Mouse (Mus musculus) heart, embryonic 15.5 days (tissue): ENCODE results near the gene 1700029H14Rik. TPM values are rescaled to one million over a fixed set of nuclear protein-coding genes. Genes with fewer than 3 reads are reported as not detected.

Source experiments
- ATAC-seq: fragments of 200-750 bp; cut with Nextera tagmentation; replicated peaks from 2 replicates; pipeline ENCODE4 v1.8.0; 2017; ENCODE audit warnings: low read depth, moderate TSS enrichment; ENCODE audit not compliant: insufficient number of reproducible peaks, insufficient read depth, low FRiP score
- H3K27ac ChIP-seq: fragments of 300-500 bp; sonication (generic); 2 replicates; pipeline ENCODE4 v1.5.1; 2015; ENCODE audit warnings: mild to moderate bottlenecking, inconsistent platforms
- H3K27me3 ChIP-seq: fragments of 300-500 bp; sonication (generic); 2 replicates; pipeline ENCODE4 v1.6.1; 2015; ENCODE audit warnings: inconsistent platforms
- H3K36me3 ChIP-seq: fragments of 300-500 bp; sonication (generic); 2 replicates; pipeline ENCODE4 v1.6.1; 2015; ENCODE audit warnings: mild to moderate bottlenecking, inconsistent platforms
- H3K4me1 ChIP-seq: fragments of 300-500 bp; sonication (generic); replicated peaks from 2 replicates; pipeline ENCODE4 v1.6.1; 2015; ENCODE audit warnings: inconsistent platforms
- H3K4me2 ChIP-seq: fragments of 300-500 bp; sonication (generic); 2 replicates; pipeline ENCODE4 v1.6.1; 2015; ENCODE audit warnings: inconsistent platforms, mild to moderate bottlenecking, moderate library complexity
- H3K4me3 ChIP-seq: fragments of 300-500 bp; sonication (generic); 2 replicates; pipeline ENCODE4 v1.5.1; 2015; ENCODE audit warnings: mild to moderate bottlenecking, inconsistent platforms
- H3K9ac ChIP-seq: fragments of 300-500 bp; sonication (generic); 2 replicates; pipeline ENCODE4 v1.6.1; 2015; ENCODE audit warnings: mild to moderate bottlenecking, inconsistent platforms
- H3K9me3 ChIP-seq: fragments of 300-500 bp; sonication (generic); replicated peaks from 2 replicates; pipeline ENCODE4 v1.6.1; 2016; ENCODE audit warnings: inconsistent platforms
- WGBS: fragments of 180-500 bp; shearing (Covaris S2); methylation state at CpG from one replicate; pipeline ENCODE4 v1.1.7; 2015; ENCODE audit warnings: mixed read lengths; 5-methylcytosine and 5-hydroxymethylcytosine counted together
- polyA plus RNA-seq: library from polyadenylated mRNA; unstranded; fragments of >200 nt; fragmentation: Nextera tagmentation; extraction: Ambion mirVana; gene quantifications from 2 replicates; pipeline ENCODE4 v1.2.1, GENCODE M21; 2015

Gene 1700029H14Rik
- polyA plus RNA-seq, 1 experiment from 2014 or later: not detected

DNA sequence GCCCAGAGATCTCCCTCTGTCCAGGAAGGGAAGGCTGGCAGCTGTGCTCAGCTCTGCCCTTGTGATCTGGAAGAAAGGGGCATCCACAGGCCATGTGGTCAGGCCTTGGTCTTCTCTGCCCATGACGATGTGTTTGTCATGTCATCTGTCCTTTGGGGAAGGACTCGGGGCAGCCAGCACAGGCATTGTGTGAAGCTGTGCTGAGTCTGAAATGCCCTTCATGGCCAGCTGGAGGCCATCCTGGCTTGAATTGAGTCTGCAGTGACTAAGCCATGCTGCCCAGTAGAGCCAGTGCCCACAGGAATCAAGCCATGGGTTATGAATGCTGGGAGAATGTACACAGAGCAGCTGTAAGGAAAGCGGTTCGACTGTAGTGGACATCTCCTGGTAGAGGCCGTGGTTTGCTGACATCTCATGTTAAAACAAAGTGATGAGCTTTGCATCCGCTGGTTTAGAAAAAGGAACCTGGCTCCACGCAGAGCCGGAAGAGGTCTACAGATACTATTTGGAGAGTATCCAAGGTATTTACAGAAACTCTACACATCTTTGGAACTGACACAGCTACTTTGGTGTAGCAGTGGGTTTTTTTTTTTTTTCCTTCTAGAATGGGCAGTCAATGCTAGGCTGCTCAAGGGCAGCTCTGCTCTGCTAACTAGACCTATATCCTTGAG, 58.2 kb downstream of the 1700029H14Rik start:
- no peak overlapping the region for H3K4me3 ChIP-seq
- 61% methylated on average over 8 of the region's 8 CpGs for WGBS
- H3K4me1 ChIP-seq: peaks cover 23% of the 10 kb centered on the region
- H3K9me3 ChIP-seq: no peaks in the 10 kb centered on the region
- no peaks in the 10 kb centered on the region for H3K36me3 ChIP-seq
- H3K9ac ChIP-seq: no peak overlapping the region
- ATAC-seq: no peak
- H3K27ac ChIP-seq: no peak overlapping the region
- peaks cover 9% of the 10 kb centered on the region; the same call in 1 of the 2 replicates for H3K27me3 ChIP-seq
- no peak overlapping the region for H3K4me2 ChIP-seq

DNA sequence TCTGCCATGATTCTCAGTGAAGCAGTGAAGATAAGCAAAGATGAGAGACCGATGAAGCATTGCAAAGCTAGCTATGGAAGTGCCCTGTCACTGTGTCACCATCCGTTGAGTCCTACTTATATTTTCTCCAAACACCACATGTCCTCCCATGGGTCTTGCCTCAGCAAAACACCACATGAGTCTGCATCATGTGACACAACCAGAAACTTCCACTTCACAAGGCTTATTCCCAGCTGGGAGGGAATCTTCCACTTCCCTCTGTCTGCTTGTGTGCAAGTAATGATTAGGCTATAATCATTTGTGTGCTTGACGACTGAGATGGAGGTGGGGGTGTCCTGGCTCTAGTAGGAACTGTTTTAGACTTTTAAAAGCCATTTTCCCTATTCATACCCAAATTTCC, 61.0 kb downstream of the 1700029H14Rik start:
- Histone ChIP-seq H3K4me2 (no peak overlapping the region), H3K27me3 (peaks cover 9% of the 10 kb centered on the region; the same call in 1 of the 2 replicates), H3K36me3 (no peaks in the 10 kb centered on the region), H3K4me3 (no peak overlapping the region), H3K9me3 (no peaks in the 10 kb centered on the region), H3K9ac (no peak overlapping the region), H3K27ac (no peak overlapping the region), H3K4me1 (peaks cover 9% of the 10 kb centered on the region)
- ATAC-seq: no peak
- WGBS: 82% methylated on average over 3 of the region's 3 CpGs

Other genes with a start within 250 kb of the 1700029H14Rik start
- gene Tfdp1, start 223.7 kb downstream of the 1700029H14Rik start, polyA plus RNA-seq: 71.9 and 89.7 TPM in 2 replicates
- not detected in 2 replicates for gene Atp4b, start 165.6 kb downstream of the 1700029H14Rik start, polyA plus RNA-seq
- 0.05 TPM in 1 of 2 replicates, not detected in the other for gene Grk1, start 157.4 kb downstream of the 1700029H14Rik start, polyA plus RNA-seq
- gene Tmem255b, start 127.3 kb downstream of the 1700029H14Rik start, polyA plus RNA-seq: 1.6 and 2.1 TPM in 2 replicates
- gene Gas6, start 68.0 kb downstream of the 1700029H14Rik start, polyA plus RNA-seq: 222 and 235 TPM in 2 replicates
- 19.0 and 28.5 TPM in 2 replicates for gene Rasa3, start 115.1 kb upstream of the 1700029H14Rik start, polyA plus RNA-seq
- gene Cfap97d2, start 143.4 kb upstream of the 1700029H14Rik start, polyA plus RNA-seq: not detected in 2 replicates
- gene Cdc16, start 195.2 kb upstream of the 1700029H14Rik start, polyA plus RNA-seq: 93.4 and 111 TPM in 2 replicates
- gene Upf3a, start 223.2 kb upstream of the 1700029H14Rik start, polyA plus RNA-seq: 23.9 and 27.4 TPM in 2 replicates